Mouse (Mus musculus): ENCODE data around the gene Cobl. TPM values are rescaled to one million over a fixed set of nuclear protein-coding genes. Genes with fewer than 3 reads are reported as not detected.

The Cobl gene
- polyA plus RNA-seq, 1 experiment from 2014 or later, result 10.4 TPM

GRCm38 (mm10) chr11:12229411-12229810 is 235.3 kb downstream of the Cobl start:
- H3K4me2 ChIP-seq (ENCODE audit: low read length), result no peak overlapping the region
- H3K36me3 ChIP-seq (ENCODE audit: control insufficient read depth, insufficient read depth, low read length), result no peaks in the 10 kb centered on the region
- no peaks in the 10 kb centered on the region for H3K9me3 ChIP-seq (ENCODE audit: control insufficient read depth, low read length)
- ATAC-seq (ENCODE audit: low FRiP score, low TSS enrichment) (no peak), DNase-seq (peak; percentile 5)
- H3K27ac ChIP-seq (replicated peaks; ENCODE audit: low read depth, low read length), result no peak overlapping the region
- H3K4me1 ChIP-seq (ENCODE audit: control insufficient read depth, insufficient read depth, low read length), result no peaks in the 10 kb centered on the region
- WGBS, result 79% methylated on average over 7 of the region's 7 CpGs
- H3K4me3 ChIP-seq (replicated peaks; ENCODE audit: low read depth, low read length), result no peak overlapping the region
- H3K27me3 ChIP-seq (ENCODE audit: control insufficient read depth, insufficient read depth, low read length), result no peaks in the 10 kb centered on the region
- H3K9ac ChIP-seq (replicated peaks; ENCODE audit: low read length), result no peak overlapping the region

- 93% methylated on average over 3 of the region's 3 CpGs for WGBS
- no peak overlapping the region for H3K4me3 ChIP-seq (replicated peaks; ENCODE audit: low read depth, low read length)
Measured at GRCm38 (mm10) chr11:12227343-12227742, 237.4 kb downstream of the Cobl start.

GRCm38 (mm10) chr11:12219594-12220530 is 244.9 kb downstream of the Cobl start:
- no peaks in the 10 kb centered on the region for H3K27me3 ChIP-seq (ENCODE audit: control insufficient read depth, insufficient read depth, low read length)
- DNase-seq (peak; percentile 77), ATAC-seq (ENCODE audit: low FRiP score, low TSS enrichment) (peak; percentile 74)
- WGBS, result 39% methylated on average over 4 of the region's 4 CpGs
- no peak overlapping the region for H3K4me2 ChIP-seq (ENCODE audit: low read length)
- H3K9ac ChIP-seq (replicated peaks; ENCODE audit: low read length), result no peak overlapping the region
- H3K9me3 ChIP-seq (ENCODE audit: control insufficient read depth, low read length), result no peaks in the 10 kb centered on the region
- H3K4me1 ChIP-seq (ENCODE audit: control insufficient read depth, insufficient read depth, low read length), result no peaks in the 10 kb centered on the region
- no peak overlapping the region for H3K27ac ChIP-seq (replicated peaks; ENCODE audit: low read depth, low read length)
- H3K4me3 ChIP-seq (replicated peaks; ENCODE audit: low read depth, low read length), result no peak overlapping the region
- H3K36me3 ChIP-seq (ENCODE audit: control insufficient read depth, insufficient read depth, low read length), result no peaks in the 10 kb centered on the region

More at GRCm38 (mm10) chr11:12227343-12227742, 237.4 kb downstream of the Cobl start:
- Histone ChIP-seq H3K4me2 (ENCODE audit: low read length) (no peak overlapping the region), H3K9me3 (ENCODE audit: control insufficient read depth, low read length) (no peaks in the 10 kb centered on the region), H3K4me1 (ENCODE audit: control insufficient read depth, insufficient read depth, low read length) (no peaks in the 10 kb centered on the region), H3K9ac (replicated peaks; ENCODE audit: low read length) (no peak overlapping the region), H3K27me3 (ENCODE audit: control insufficient read depth, insufficient read depth, low read length) (no peaks in the 10 kb centered on the region), H3K27ac (replicated peaks; ENCODE audit: low read depth, low read length) (no peak overlapping the region), H3K36me3 (ENCODE audit: control insufficient read depth, insufficient read depth, low read length) (no peaks in the 10 kb centered on the region)
- ATAC-seq (ENCODE audit: low FRiP score, low TSS enrichment), result no peak
- DNase-seq, result no peak

- 92% methylated on average over 1 of the region's 1 CpGs for WGBS
- no peaks in the 10 kb centered on the region for H3K36me3 ChIP-seq (ENCODE audit: control insufficient read depth, insufficient read depth, low read length)
- no peak overlapping the region for H3K4me2 ChIP-seq (ENCODE audit: low read length)
- ATAC-seq (ENCODE audit: low FRiP score, low TSS enrichment) (no peak), DNase-seq (no peak)
- H3K4me1 ChIP-seq (ENCODE audit: control insufficient read depth, insufficient read depth, low read length), result no peaks in the 10 kb centered on the region
- no peaks in the 10 kb centered on the region for H3K27me3 ChIP-seq (ENCODE audit: control insufficient read depth, insufficient read depth, low read length)
- no peaks in the 10 kb centered on the region for H3K9me3 ChIP-seq (ENCODE audit: control insufficient read depth, low read length)
- no peak overlapping the region for H3K9ac ChIP-seq (replicated peaks; ENCODE audit: low read length)
- no peak overlapping the region for H3K27ac ChIP-seq (replicated peaks; ENCODE audit: low read depth, low read length)
- no peak overlapping the region for H3K4me3 ChIP-seq (replicated peaks; ENCODE audit: low read depth, low read length)
Measured at GRCm38 (mm10) chr11:12216897-12217296, 247.9 kb downstream of the Cobl start.

GRCm38 (mm10) chr11:12215582-12215981 is 249.2 kb downstream of the Cobl start:
- no peak overlapping the region for H3K27ac ChIP-seq (replicated peaks; ENCODE audit: low read depth, low read length)
- no peaks in the 10 kb centered on the region for H3K9me3 ChIP-seq (ENCODE audit: control insufficient read depth, low read length)
- H3K4me3 ChIP-seq (replicated peaks; ENCODE audit: low read depth, low read length), result no peak overlapping the region
- no peaks in the 10 kb centered on the region for H3K4me1 ChIP-seq (ENCODE audit: control insufficient read depth, insufficient read depth, low read length)
- H3K36me3 ChIP-seq (ENCODE audit: control insufficient read depth, insufficient read depth, low read length), result no peaks in the 10 kb centered on the region
- no peaks in the 10 kb centered on the region for H3K27me3 ChIP-seq (ENCODE audit: control insufficient read depth, insufficient read depth, low read length)
- DNase-seq (no peak), ATAC-seq (ENCODE audit: low FRiP score, low TSS enrichment) (no peak)
- H3K9ac ChIP-seq (replicated peaks; ENCODE audit: low read length), result no peak overlapping the region
- WGBS, result 87% methylated on average over 1 of the region's 1 CpGs
- H3K4me2 ChIP-seq (ENCODE audit: low read length), result no peak overlapping the region

- 88% methylated on average over 2 of the region's 2 CpGs for WGBS
- no peak overlapping the region for H3K4me2 ChIP-seq (ENCODE audit: low read length)
- H3K4me1 ChIP-seq (ENCODE audit: control insufficient read depth, insufficient read depth, low read length), result no peaks in the 10 kb centered on the region
- H3K9me3 ChIP-seq (ENCODE audit: control insufficient read depth, low read length), result no peaks in the 10 kb centered on the region
- no peak for DNase-seq
- H3K27ac ChIP-seq (replicated peaks; ENCODE audit: low read depth, low read length), result no peak overlapping the region
- ATAC-seq (ENCODE audit: low FRiP score, low TSS enrichment), result no peak
- no peak overlapping the region for H3K9ac ChIP-seq (replicated peaks; ENCODE audit: low read length)
- no peaks in the 10 kb centered on the region for H3K36me3 ChIP-seq (ENCODE audit: control insufficient read depth, insufficient read depth, low read length)
- H3K27me3 ChIP-seq (ENCODE audit: control insufficient read depth, insufficient read depth, low read length), result no peaks in the 10 kb centered on the region
- no peak overlapping the region for H3K4me3 ChIP-seq (replicated peaks; ENCODE audit: low read depth, low read length)
Measured at GRCm38 (mm10) chr11:12208574-12208973, 256.2 kb downstream of the Cobl start.

GRCm38 (mm10) chr11:12205201-12206161 is 259.3 kb downstream of the Cobl start:
- DNase-seq (peak; percentile 22), ATAC-seq (ENCODE audit: low FRiP score, low TSS enrichment) (no peak)
- Histone ChIP-seq H3K36me3 (ENCODE audit: control insufficient read depth, insufficient read depth, low read length) (no peaks in the 10 kb centered on the region), H3K9me3 (ENCODE audit: control insufficient read depth, low read length) (no peaks in the 10 kb centered on the region), H3K4me1 (ENCODE audit: control insufficient read depth, insufficient read depth, low read length) (no peaks in the 10 kb centered on the region), H3K9ac (replicated peaks; ENCODE audit: low read length) (no peak overlapping the region), H3K27ac (replicated peaks; ENCODE audit: low read depth, low read length) (no peak overlapping the region), H3K4me2 (ENCODE audit: low read length) (no peak overlapping the region), H3K27me3 (ENCODE audit: control insufficient read depth, insufficient read depth, low read length) (no peaks in the 10 kb centered on the region), H3K4me3 (replicated peaks; ENCODE audit: low read depth, low read length) (no peak overlapping the region)
- 76% methylated on average over 6 of the region's 6 CpGs for WGBS

GRCm38 (mm10) chr11:12199441-12199840 is 265.3 kb downstream of the Cobl start:
- H3K4me3 ChIP-seq (replicated peaks; ENCODE audit: low read depth, low read length), result no peak overlapping the region
- H3K27ac ChIP-seq (replicated peaks; ENCODE audit: low read depth, low read length), result no peak overlapping the region
- ATAC-seq (ENCODE audit: low FRiP score, low TSS enrichment), result no peak
- no peaks in the 10 kb centered on the region for H3K27me3 ChIP-seq (ENCODE audit: control insufficient read depth, insufficient read depth, low read length)
- no peaks in the 10 kb centered on the region for H3K4me1 ChIP-seq (ENCODE audit: control insufficient read depth, insufficient read depth, low read length)
- no peaks in the 10 kb centered on the region for H3K36me3 ChIP-seq (ENCODE audit: control insufficient read depth, insufficient read depth, low read length)
- H3K9ac ChIP-seq (replicated peaks; ENCODE audit: low read length), result no peak overlapping the region
- WGBS, result 92% methylated on average over 4 of the region's 4 CpGs
- H3K9me3 ChIP-seq (ENCODE audit: control insufficient read depth, low read length), result no peaks in the 10 kb centered on the region
- DNase-seq, result no peak
- H3K4me2 ChIP-seq (ENCODE audit: low read length), result no peak overlapping the region
